Mouse (Mus musculus): ENCODE data around the gene Fto. TPM values are rescaled to one million over a fixed set of nuclear protein-coding genes. Genes with fewer than 3 reads are reported as not detected.

Gene Fto
- polyA plus RNA-seq, 2 experiments from 2014 or later, result 58.0 to 63.8 TPM

DNA sequence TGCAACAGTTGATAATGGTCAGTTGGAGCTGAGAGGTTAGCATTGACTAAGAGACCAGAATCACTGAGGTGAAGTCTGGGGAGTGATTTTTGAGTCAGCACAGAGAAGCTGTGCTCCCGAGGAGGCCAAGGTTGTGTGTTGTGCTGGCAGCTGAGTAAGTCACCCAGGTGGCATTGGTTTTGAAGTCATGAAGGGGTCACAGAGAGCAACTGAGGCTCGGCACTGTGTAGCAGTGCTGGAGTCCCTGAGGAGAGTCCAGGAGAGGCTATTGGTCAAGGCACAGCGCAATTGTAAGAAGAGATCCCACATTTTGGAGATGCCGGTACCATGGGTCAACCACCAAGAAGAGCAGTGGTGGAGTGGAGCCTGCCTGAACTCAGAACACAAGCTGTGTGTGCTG, 11.6 kb downstream of the Fto start:
- ATAC-seq, result no peak

DNA sequence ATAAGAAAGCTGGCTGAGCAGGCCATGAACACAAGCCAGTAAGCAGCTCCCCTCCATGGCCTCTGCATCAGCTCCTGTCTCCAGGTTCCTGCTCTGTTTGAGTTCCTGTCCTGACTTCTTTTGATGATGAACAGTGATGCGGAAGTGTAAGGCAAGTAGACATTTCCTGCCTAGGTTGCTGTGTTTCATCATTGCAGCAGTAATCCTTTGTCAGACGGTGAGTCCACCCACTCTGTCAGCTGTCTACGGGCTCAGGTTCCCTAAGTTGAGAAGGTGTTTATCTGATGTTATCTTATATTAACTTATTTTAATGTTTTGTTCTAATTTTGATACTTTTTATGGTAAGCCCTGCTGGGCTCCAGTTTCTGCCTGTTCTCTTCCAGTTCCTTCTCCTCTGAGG, 12.7 kb downstream of the Fto start:
- ATAC-seq, result peak; percentile 54

DNA sequence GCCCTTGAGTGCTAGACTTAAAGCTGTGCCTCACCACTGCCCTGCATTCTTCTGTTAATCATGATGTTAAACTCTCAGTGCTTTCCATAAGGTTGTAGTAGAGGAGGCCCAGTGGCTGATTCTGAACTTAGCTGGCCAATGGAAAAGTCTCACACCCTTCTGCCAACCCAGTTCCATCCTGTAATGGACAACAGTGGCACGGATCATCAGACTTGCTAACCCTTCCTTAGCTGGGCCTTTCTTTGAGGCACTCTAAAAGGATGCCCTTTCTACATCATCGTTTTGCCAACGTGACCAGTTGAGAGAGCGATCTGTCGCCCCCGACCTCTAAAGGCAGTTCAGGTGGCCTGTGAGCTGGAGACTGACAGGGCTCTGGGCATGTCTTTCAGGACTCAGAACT, 13.6 kb downstream of the Fto start:
- no peak for ATAC-seq

DNA sequence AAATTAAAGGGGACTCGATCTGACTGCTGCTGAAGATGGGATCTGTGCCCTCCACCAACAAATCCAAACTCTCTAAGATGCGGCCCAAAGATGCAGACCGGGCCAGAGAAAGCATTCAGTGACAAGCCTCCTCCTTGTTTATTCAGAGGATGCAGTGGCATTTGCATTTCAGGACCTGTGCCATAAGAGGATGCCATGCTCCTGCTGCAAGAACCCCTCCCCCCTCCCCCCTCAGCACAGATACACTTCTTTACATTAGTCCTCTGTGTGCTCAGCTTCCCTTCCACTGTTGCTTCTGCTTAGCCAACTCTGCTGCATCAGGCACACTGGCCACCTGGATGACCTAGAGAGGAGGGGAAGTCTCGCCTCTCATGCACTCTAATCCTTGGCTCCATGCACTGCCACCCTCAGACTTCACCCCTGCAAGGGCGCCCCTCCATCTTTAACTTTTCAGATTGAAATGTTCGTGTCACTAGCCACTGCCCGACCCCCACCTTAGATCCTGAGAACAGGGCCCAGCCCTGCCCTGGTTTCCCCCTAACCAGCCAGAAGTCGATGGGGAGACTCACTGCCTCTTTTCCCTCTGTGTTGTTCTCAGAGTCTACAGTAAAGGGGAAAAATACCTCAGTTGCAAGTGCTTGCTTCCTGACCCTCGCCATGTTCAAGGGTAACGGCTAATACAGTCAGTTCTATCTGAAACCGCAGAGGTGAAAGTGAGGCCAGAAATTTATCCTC, 14.3 kb downstream of the Fto start:
- ATAC-seq, result no peak

DNA sequence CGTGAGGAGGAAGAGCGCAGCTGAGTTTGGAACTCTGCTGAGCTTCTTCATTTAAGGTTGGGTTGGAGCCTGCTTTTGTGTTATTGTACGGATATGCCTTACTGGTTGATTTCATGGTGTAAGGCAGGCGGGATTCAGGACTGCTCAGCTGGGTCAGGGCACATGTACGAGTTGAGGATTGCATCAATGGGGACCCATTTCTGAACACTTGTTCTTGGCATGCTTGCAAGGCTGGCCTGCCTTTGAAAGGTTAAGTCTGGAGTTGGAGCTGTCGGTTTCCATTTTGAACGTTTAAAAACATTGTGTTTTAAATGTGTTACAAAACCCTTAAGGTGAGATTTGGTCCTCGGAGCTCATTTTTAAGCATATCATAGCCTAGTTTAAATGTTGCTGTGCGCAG, 15.7 kb downstream of the Fto start:
- no peak for ATAC-seq

DNA sequence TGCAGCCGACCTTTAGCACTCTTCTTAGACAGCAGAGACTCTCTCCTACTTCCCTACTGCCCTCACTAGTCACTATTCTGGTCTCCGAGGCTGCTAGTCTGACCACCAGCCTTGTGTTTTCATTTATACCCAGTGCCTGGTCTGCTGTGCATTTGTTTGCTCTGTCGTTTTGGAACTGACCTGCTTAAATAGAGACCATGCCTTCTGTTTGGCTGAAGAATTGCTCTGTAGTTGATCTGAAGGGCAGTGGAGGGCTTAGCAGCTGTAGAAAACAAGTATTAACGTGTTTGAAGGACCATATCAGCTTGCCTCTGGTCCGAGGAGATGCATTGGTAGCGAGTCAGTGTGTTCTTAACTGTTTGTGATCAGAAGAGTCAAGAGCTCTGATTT, 16.1 kb downstream of the Fto start:
- no peak for ATAC-seq

DNA sequence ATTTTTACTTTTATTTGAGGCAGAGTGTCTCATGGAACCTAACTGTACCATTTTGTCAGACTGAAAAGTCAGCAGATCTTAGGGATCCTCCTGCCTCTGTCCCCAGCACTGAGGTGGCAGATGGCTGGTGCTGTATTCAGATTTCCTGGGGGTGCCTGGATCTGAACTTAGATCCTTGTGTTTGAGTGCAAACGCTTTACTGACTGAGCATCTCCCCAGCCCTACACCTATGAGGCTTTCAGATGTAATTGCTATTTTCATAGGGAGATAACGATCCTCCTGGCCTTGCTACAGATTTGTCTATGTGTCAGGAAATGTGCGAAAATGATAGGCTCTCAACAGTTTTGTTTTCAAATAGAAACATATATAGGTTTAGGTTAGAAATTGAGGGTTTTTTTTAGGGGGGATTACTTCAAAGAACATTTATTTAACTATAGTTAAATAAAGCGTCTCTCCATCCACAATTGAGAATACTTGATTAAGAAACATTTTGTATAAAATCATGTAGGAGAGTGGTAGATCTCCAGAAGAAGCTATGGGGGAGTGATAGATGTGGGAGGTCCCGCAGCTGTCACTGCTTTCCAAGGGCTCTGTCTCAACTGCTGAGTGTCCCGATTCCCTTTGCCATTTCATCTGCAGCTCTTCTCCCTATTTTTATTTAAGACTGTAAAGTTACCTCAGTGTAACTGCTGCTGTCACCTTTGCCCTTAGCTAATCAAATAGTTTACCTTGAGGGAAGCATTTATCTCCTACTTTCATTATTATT, 25.2 kb downstream of the Fto start:
- no peak for ATAC-seq

DNA sequence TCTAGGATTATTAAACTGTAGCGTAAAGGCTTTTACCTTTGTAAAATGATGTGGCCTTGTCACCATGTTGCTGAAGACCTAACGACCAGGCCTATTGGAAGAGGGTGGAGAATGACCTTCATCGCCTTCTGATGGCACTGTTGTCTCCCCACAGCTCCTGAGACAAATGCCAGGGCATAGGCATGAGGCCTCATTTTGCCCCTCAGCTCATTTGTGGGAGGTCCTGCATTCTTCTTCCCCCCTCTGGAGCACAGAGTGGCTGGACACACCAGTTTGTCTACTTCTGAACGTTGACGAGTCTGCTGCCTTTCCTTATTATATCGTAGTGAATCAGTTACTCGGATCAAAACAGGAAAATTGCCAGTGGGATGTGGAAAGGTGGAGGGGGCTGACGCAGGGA, 26.3 kb downstream of the Fto start:
- no peak for ATAC-seq

DNA sequence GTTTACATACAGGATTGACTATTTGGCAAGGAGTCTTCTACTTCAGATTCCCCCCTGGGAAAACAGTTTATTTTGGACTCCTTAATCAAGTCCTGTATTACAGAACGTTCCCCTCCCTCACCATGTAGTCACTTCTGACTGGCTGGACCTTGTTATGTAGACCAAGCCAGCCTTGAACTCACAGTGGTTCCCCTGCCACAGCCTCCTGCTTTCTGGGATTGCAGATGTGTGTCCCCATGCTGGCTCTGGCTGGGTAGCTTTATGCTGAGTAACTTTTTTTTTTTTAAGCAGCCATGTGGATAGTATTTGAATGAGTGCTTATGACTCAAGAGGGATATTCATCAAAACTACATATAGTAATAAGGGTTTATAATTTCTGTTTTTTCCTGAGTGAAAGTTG, 27.4 kb downstream of the Fto start:
- ATAC-seq, result no peak

DNA sequence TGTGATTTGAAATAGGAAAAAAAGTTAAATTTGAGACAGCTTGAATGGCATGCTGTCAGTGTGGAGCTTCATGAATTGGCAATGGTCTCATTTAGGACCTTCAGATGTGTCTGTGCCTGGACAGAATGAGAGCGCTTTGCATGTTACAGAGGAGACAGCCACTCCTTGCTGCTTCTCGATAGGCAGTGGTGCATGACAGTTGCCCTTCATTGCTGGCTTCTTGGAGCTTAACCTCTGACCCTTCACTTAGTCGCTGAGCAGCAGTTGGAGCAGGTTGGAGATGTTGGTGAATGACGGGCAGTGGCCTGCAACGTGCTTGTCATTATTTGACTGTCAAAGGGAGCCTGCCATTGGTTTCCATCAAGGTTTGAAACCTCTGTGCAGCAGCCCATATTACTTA, 28.9 kb downstream of the Fto start:
- ATAC-seq, result no peak

DNA sequence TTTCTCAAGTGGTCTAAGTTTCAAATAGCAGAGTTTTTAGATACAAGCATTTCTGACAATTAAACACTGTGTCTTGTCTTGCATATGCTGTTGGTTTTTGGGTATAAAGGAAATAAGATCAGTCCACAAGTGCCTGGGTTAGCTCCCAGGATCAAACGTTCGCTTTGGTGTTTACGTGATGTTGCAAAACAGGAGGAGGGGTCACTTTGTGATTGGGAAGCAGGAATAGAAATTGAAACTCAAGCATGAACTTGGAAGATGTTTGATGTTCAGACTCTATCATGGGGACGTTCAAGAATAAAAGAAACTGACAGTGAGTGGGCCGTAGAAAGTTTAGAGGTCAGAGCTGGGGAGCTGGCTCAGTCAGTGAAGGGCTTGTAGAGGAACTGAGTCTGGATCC, 29.5 kb downstream of the Fto start:
- no peak for ATAC-seq

DNA sequence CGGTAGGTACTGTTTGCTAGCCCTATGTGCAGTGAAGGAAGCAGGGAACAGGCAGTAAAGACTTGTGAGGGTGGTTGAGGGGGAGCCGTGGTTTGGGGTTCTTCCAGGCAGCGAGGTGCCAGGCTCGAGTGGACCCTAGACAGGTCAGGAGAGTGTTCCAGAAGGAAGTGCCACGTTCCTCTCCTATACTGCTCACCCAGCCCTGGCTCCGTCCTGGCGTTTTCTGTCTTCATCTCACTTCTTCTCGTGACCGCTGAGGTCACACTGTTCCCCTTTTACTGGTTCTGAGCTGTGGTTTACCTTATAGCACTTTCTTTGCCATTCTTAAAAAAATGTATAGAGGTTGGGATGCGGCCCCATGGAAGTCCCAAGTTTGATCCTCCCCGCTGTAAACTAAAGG, 31.3 kb downstream of the Fto start:
- ATAC-seq, result no peak

DNA sequence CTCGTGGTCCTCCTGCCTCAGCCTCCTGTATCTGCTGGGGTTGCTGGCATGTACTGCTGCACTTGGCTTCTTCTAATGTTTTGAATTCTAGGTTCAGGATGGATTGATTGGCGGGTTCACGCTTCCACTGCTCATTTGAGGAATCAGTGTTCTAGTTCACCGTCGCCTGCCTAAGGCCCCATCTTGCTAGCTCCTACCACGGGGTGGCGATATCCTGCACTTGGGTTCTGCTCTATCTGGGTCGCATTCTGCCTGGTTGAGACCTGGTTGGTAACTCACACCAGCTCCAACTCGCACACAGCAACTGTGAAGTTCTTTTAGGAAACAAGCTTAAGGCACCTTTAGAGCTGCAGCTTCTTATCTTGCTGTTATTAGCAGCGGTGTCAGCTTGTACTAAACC, 33.8 kb downstream of the Fto start:
- no peak for ATAC-seq

DNA sequence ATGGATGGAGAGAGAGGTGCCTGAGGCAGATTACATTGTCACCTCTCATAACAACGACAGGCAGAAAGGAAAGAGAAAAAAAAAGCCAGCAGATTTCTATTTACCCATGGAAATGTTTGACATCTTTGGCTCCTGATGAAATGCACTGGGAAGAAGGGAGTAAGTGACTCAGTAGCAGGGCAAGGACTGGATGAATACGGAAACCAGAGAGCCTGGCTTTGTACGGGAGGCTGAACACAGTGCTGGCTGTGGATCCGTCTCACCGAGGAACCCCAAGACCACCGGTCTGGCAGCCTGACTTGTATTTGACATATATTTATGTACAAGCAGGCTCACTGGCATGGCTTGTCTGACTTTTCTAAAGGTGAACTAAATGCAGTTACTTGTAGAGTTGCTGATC, 34.3 kb downstream of the Fto start:
- no peak for ATAC-seq

DNA sequence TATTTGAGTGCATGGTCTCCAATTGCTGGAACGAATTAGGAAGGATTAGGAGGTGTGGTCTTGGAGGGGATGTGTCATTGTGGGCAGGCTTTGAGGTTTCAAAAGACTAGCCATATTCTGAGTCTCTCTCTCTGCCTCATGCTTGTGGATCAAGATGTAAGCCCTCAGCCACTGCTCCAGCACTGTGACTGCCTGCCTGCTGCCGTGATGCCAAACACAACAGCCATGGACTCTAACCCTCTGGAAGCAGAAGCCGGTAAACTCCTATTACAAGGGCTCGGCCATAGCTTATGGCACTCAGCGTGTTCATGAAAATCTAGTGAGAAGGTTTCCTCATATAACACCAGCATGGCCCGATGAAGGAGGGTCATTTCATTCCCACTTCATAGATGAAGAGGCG, 36.5 kb downstream of the Fto start:
- ATAC-seq, result no peak

DNA sequence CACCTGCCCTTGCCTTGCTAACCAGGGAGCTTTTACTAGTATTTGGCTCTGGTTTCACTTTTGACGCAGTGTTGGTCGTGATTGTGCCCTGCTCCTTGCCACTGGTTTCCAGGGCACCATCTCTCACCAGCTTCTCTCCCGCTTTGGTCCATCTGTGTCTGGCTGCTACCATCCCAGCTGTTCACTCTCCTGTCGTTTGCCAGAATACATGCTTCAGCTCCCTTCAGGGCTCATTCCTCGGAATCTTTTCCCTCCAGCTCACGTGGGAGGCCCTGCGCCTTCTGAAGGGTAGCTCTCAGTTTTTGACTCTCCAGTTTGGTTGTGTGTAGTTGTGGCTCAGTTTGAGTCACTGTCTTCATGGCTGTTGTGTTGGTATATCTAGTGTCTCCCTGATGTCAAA, 37.3 kb downstream of the Fto start:
- ATAC-seq, result no peak

DNA sequence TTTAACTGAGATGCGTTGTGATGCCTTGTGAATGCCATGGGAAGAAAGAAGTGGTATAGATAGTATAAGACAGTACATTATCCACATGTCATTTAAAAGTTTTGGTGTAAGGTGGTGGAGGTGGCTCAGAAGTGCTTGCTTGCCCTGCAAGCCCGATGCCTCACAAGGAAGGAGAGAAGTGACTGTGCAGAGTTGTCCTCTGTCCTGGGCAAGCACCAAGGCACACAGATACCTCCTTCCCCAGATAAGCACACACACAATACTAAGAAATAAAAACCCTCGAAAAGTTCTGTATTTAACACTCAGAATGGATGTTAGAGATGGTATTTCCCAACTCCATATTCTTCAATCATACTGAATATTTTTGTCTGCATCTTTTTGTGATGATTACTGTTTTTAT, 39.3 kb downstream of the Fto start:
- no peak for ATAC-seq

DNA sequence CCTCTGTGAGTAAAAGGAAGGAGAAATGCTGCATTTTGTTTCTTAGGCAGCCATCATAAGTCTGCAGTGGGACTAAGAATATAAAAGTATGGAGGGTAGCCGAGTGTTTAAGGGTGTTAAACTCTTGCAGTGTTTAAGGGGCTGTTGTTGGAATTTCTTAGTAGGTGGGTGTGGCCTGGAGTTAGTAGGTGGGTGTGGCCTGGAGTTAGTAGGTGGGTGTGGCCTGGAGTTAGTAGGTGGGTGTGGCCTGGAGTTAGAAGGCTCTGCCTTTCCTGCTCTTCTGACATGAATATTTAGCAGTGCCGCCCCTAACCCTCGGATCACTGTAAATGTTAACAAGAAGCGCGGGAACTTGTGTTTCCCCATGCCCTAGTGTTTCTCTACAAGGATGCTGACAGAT, 39.7 kb downstream of the Fto start:
- ATAC-seq, result no peak

DNA sequence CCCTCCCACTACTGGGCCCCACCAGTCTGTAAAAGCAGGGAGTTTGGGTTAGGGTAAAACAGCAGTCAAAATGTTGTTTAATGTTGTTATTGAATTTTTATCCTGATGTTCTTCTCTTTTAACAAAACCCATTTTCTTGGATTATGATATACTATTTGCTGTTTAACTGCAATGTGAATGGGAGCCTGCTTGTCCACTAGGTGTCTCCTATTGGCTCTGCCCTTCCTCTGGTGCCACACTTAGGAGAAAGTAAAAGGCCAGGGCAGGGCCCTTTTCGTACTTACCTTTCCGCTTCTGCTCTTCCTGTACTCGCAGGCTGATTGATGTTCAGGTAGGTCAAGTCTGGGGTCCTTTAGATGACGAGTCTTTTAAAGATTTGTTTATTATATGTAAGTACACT, 40.6 kb downstream of the Fto start:
- no peak for ATAC-seq

DNA sequence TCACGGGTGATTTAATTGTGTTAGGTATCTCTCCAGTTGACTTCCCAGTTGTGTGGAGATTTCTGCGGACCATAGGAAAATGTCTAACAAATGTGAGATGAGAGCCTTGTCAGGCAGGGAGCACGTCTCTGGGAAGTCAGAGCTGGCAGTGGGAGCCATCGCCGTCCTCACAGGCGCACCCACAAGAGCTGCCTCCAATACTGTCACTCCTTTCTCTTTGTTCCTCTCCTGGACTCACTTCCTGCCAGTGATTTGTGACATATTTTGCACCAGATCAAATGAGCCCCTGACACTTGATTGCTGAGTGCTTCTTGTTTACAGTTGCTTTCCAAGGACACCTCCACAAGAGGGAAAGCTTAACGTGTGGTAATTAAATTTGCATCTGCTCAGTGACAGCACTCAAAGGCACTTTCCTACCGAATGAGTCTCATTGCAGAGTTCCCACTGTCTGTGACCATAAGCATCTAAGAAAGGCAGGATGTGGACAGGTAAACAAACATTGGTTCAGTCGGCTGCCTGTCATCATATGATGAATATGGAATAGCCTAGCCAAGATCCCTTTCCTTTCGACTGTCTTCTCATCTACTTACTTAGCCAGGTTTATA, 42.1 kb downstream of the Fto start:
- ATAC-seq, result no peak

DNA sequence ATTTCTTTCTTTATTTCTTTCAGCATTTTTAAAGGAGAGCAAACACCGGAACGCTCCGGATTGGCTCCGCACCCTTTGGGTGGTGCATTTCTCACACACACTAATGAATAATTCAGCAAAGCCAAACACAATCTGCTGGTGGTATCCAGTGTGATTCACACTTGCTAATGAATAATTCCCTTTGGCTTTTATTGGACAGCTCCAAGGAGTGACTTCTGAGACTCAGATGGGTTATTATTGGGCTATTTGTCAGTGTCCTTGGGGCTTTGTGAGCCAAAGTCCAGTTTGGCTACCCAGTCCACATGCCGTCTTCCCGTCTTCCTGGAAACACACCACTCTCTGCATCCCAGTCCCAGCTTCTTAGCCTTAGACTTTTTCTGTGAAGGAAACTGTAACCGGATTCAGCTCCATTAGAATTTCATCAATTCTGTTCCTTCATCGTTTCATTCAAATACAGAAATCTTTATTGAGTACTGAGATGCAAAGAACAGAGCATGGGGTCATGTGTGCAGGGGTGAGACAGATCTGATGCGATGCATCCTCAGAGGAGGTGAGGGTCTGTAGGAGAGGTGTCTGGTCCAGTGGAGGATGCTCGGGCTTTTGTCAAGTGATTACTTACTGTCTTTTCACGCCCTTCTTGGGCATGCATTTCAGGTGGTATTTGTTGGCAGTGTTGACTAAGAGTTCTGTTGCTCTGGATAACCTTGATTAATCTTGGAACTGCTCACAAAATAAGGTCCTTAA, 42.8 kb downstream of the Fto start:
- ATAC-seq, result no peak

DNA sequence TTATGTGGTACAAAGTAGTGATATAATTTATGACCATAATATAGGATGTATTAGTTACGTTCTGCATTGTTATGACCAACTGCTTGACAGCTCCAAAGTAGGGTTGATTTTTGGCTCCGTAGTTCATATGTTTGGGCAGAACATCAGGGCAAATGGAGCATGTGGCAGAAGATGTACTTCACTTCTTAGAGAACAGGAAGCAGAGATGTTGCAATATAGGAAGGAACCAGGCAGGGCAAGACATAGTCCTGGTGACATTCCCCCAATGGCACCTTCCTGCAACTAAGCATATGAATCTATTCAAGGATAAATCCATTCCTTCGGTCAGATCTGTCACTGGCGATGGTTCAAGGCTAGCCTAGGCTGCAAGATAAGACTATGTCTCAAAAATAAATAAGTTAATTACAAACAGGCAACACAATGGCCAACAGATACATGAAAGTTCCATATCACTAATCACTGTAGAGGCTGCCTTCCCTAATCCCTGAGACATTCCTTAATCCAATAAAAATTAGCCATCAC, 44.2 kb downstream of the Fto start:
- ATAC-seq, result no peak

DNA sequence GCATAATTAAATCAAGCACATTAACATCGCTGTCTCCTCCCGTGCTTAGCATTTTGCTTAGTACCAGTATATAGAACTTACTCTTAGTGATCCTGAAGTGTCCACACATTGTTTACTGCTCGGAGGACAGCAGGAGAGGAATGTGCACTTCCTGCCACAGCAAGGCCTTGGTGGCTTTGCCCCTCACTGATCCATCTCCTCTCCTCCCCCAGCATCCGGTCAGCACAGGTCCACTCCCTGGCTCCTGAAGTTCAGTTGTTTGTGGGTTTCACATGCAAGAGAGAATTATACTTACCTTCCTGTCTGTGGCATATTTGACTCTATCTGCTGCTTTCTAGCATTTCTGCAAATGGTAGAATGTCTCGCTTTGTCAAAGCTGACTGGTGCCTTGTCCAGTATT, 44.7 kb downstream of the Fto start:
- ATAC-seq, result no peak
